Mouse (Mus musculus): ENCODE measurements around the gene Mxra7.

DNA sequence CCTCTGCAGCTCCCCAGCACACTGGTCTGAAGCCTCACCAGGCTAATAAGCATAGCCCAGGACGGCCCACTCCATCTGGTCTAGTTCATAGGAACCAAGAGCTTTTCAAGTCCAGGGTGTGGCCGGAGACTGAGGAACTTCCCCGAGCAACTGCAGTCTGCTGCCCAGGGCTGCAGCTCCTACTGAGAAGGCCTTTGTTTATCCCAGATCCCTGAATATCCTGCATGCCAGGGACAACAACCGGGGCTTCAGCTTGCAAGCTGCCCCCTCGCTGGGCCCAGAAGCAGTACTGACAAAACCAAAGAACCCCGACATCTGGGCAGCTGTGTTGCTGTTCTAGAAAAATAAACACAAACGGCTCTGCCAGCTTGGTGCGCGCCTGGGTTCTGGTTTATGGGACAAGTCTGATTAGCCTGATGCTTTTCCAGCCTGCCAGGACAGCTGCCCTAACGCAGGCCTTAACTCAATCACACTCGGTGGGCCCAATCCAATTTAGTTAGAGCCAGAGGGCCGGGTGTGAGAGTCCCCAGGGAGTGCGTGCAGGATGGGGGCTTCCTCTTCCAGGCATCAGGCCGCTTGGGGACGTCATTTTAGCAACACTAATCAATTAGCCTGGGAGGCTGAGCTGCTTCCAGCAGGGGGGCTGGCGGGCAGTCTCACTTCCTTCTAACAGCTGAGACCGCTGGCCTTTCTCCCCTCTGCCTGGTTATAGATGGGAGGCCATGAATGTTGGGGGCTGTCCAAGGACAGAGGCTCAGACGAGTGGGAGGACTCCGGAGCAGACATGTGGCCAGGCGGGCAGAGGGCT lies 13.6 kb downstream of the Mxra7 start:
- TF ChIP-seq CTCF (IDR thresholded peaks at IDR 0.05; ENCODE audit: extremely low read depth, insufficient read depth, insufficient read length, insufficient replicate concordance), result no peak
- TF ChIP-seq POLR2A (IDR thresholded peaks at IDR 0.05; ENCODE audit: low read depth, low read length), result no peak

Data from spleen, adult 2 months (tissue).